Mouse (Mus musculus): ENCODE measurements around the gene Hepacam. TPM values are rescaled to one million over a fixed set of nuclear protein-coding genes. Genes with fewer than 3 reads are reported as not detected.
A peak's percentile ranks its signal among the peaks of the same experiment; 100 is the strongest.

The Hepacam gene
- 10 to 100 TPM; 56.9 to 63.7 TPM for total RNA-seq (2021)

DNA sequence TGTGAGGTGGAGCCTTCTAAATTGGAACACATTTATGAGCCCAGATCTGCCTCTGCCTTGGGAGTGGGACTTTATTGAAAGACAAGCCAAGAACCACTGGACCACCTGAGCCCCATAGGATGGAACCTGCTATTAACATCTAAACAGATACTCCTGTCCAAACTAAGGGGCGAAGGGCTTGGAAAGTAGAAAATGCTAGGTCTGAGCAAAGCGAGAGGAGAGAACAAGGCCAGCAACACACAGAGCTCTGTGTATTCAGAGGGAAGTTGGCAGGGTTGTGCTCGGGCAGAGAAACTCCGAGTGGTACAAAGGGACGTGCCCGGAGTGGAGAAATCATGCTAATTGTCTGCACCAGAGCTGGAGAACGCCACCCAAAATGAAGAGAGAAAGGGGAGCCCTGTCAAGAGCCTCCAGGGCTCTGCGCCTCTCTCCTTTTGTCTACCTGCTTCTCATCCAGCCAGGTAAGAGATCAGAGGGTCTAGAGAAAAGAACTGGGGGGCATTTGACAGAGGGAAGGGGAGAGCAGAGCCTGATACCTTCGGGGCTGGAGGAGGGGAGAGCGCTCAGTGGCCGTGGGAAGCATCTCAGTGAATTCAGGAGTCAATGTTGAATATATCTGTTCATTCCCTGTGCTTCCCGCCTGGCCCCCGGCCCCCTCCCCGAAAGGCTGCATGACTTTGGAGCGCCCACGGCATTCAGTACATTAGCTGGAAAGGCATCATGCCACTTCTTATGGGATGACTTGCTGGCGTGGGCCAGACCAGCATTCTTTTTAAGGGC, at the start of gene Hepacam:
TSS of gene Hepacam (plus strand) at position 51 of the 780 bp plus-strand sequence.
- intact Hi-C loops (cut with DNase I), result no loop called here
- peak in 1 of 2 experiments; percentile 70 for DNase-seq (ENCODE audit: low spot score in 2 of 2)

- peak in 1 of 2 experiments; percentile 17 for DNase-seq (ENCODE audit: low spot score in 2 of 2)
- intact Hi-C loops (cut with DNase I), result loop anchor here (5.0 to 10.0 kb wide), 4 partner anchors 72 to 437 kb away; partner anchors contain the start of gene Slc37a2
Observed at GRCm38 (mm10) chr9:37329456-37329855, 37.7 kb upstream of the Hepacam start.

- no peak for DNase-seq (ENCODE audit: low spot score in 2 of 2)
- intact Hi-C loops (cut with DNase I), result no loop called here
Observed at GRCm38 (mm10) chr9:37345406-37345805, 21.7 kb upstream of the Hepacam start.

DNA sequence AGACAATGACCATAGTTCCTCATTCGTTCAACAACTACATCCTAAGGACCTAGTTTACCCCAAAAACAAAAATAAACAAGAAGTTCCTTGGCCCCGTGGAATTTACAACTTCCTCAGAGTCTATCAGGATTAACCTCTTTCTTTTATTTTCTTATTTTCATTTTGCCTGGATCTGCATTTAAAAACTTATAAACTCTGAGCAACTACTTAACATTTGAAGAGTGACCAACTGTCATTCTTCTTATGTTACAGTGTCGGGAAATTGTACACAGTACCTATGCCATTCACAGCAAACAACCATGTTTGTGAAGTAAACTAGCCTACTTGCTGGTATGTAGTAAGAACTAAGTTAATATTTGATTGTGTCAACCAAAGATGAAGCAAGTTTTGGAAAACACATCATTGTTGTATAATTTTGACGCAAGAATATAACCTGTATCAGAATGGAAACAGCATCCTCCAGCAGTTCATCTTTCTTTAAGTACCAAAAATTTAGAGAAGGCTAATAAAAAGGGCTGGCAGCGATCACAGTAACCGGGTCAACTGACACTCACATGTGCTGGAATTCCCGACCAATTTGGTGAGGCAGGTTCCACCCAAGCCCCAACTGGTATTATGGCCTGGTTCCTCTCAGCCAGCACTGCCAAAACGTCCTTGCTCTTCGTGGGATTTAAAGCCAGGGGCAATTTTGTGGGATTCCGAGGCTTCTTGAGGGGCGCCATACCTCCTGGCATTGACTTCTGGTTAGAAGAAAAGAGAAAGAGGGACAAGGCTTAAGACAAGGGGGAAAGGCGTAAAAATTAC, 19.8 kb upstream of the Hepacam start:
- DNase-seq (ENCODE audit: low spot score in 2 of 2), result no peak
- intact Hi-C loops (cut with DNase I), result no loop called here

GRCm38 (mm10) chr9:37347988-37348642, 19.0 kb upstream of the Hepacam start, which contains the start of gene Ccdc15:
Ccdc15 (minus strand) TSS chr9:37348432.
- DNase-seq (ENCODE audit: low spot score in 2 of 2), result peak; percentile 97 to 98
- intact Hi-C loops (cut with DNase I), result no loop called here

DNA sequence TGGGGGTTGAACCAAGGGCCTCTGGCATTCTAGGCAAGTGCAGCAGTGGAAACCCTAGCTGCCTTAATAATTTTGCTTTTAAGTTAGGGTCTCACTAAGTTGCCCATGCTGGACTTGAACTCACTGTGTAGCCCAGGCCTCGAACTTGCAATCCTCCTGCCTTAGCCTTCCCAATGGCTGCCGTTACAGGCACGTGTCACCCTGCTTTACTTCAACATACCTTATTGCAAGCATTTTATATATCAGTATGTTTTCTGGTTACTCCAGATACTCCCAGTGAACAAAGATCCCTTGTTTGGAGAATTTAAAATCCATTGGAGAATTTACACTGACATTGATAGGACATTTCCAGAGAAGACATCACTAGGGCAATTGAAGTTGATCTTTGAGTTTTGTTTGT, 18.1 kb upstream of the Hepacam start:
- intact Hi-C loops (cut with DNase I), result no loop called here
- no peak for DNase-seq (ENCODE audit: low spot score in 2 of 2)

DNA sequence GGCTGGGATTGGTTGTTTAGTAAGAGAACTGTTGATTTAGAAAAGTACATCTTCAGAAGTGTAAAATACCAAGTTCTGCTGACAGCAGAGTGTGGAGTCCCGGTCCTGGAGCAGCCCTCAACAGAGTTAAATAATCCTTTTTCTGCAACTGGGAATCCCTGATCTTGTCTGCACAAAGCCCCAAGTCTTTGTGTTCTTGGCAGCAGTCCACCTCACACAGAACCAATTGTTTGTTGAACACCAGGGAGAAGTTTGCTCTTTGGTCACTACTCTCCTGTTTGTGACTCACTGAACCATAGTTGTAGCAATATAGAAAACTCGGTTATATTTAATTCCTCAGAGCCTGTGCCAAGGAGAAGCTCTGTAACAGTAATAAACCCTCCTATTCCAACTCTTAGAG, 15.9 kb upstream of the Hepacam start:
- DNase-seq (ENCODE audit: low spot score in 2 of 2), result no peak

GRCm38 (mm10) chr9:37354485-37354884, 12.7 kb upstream of the Hepacam start:
- no peak for DNase-seq (ENCODE audit: low spot score in 2 of 2)
- intact Hi-C loops (cut with DNase I), result no loop called here

More for the DNA sequence above, 15.9 kb upstream of the Hepacam start:
- intact Hi-C loops (cut with DNase I), result no loop called here

- intact Hi-C loops (cut with DNase I), result no loop called here
- DNase-seq (ENCODE audit: low spot score in 2 of 2), result peak; percentile 56 to 76
Observed at GRCm38 (mm10) chr9:37358713-37359330, 8.3 kb upstream of the Hepacam start.

- peak; percentile 81 to 92 for DNase-seq (ENCODE audit: low spot score in 2 of 2)
- intact Hi-C loops (cut with DNase I), result no loop called here
Observed at GRCm38 (mm10) chr9:37359331-37360220, 7.6 kb upstream of the Hepacam start.

DNA sequence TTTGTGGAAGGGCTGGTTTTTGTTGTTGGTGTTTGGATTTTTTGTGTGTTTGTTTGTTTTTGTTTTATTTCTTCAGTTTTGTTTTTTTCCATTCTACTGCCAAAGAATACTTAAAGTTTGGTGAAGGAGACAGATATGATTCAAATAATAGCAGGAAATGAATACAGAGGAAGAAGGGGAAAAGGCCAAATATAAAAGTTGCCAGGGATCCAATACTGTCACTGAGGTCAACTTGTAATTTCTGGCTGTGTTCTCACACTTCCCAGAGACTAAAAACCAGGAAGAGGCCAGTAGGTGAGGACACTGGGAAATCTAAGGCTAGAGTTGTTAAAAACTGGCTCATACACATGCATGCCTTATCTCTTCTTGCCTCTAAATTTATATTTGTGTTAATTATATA, 5.1 kb upstream of the Hepacam start:
- DNase-seq (ENCODE audit: low spot score in 2 of 2), result no peak
- intact Hi-C loops (cut with DNase I), result no loop called here

- no peak for DNase-seq (ENCODE audit: low spot score in 2 of 2)
- intact Hi-C loops (cut with DNase I), result no loop called here
Observed at GRCm38 (mm10) chr9:37362881-37363280, 4.3 kb upstream of the Hepacam start.

GRCm38 (mm10) chr9:37363551-37363950, 3.6 kb upstream of the Hepacam start:
- no peak for DNase-seq (ENCODE audit: low spot score in 2 of 2)
- intact Hi-C loops (cut with DNase I), result no loop called here

- intact Hi-C loops (cut with DNase I), result no loop called here
- no peak for DNase-seq (ENCODE audit: low spot score in 2 of 2)
Observed at GRCm38 (mm10) chr9:37364392-37364791, 2.8 kb upstream of the Hepacam start.

DNA sequence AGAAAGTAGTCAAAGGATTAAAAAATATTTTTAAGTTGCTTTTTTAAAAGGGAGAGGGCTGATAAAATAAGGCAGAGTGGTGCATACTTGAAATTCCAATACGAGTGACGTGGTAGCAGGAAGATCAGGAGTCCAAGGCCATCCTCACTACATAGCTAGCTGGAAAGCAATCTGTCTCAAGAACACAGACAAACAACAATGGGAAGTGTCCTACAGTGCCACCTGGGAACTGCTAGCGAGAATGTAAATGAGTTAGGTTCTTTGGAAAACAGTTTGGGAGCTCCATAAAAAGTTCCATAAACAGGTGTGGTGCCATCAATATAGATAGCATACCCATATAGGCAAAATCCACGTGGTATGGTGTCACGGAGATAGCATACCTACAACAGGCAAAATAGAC, 1.4 kb upstream of the Hepacam start:
- intact Hi-C loops (cut with DNase I), result no loop called here
- DNase-seq (ENCODE audit: low spot score in 2 of 2), result no peak

DNA sequence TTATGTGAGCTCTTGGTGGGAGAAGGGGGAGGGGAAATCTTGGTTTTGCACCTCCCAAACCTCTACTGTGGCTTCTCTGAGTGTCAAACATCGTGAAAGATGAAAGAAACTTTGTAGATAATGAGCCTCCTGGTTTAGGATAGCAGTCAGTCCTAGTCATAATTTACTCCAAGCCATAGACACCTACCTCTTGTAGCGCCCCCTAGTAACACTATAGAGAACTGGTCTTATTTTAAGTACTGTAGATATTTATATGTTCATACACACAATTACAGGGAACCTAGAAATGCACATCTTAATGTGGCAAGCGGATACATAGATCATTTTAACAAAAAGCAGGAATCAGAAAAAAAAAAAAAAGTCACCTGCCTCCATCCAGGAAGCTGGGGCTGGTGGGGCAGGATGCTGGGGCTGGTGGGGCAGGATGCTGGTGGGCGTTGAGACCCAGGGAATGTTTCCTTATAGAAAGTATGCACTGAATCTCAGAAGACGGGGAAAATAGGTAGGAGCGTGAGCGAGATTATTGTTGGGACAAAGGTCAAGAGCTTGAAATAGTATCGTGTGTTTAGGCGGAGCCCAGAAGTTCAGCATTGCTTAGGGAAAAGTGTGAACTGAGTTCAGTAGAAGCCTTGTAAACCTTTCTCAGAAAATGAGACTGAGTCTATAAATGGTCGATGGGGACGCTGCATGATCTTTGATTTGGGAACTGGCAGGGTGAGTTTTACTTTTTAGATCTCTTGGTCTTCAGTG, 1.1 kb downstream of the Hepacam start:
- no peak for DNase-seq (ENCODE audit: low spot score in 2 of 2)
- intact Hi-C loops (cut with DNase I), result no loop called here

GRCm38 (mm10) chr9:37368860-37369259, 1.7 kb downstream of the Hepacam start:
- no peak for DNase-seq (ENCODE audit: low spot score in 2 of 2)
- intact Hi-C loops (cut with DNase I), result no loop called here

GRCm38 (mm10) chr9:37371232-37371801, 4.2 kb downstream of the Hepacam start:
- no peak for DNase-seq (ENCODE audit: low spot score in 2 of 2)
- intact Hi-C loops (cut with DNase I), result no loop called here
